Mouse (Mus musculus): ENCODE measurements around the gene Usb1. TPM values are rescaled to one million over a fixed set of nuclear protein-coding genes. Genes with fewer than 3 reads are reported as not detected.

Gene Usb1
- polyA plus RNA-seq, 1 experiment from 2014 or later: 46.3 TPM

- ATAC-seq (ENCODE audit: insufficient number of reproducible peaks, low FRiP score, low TSS enrichment, low read depth): no peak
- H3K27me3 ChIP-seq: no peaks in the 10 kb centered on the region
- H3K4me1 ChIP-seq: no peaks in the 10 kb centered on the region
- H3K9ac ChIP-seq: no peak overlapping the region
- no peaks in the 10 kb centered on the region for H3K9me3 ChIP-seq (replicated peaks)
- H3K36me3 ChIP-seq: peaks cover 77% of the 10 kb centered on the region
- no peak overlapping the region for H3K27ac ChIP-seq (replicated peaks)
- H3K4me3 ChIP-seq (replicated peaks): no peak overlapping the region
- 72% methylated on average over 5 of the region's 5 CpGs for WGBS
- H3K4me2 ChIP-seq (replicated peaks): no peak overlapping the region
Observed at GRCm38 (mm10) chr8:95341721-95342120, 9.6 kb downstream of the Usb1 start.

GRCm38 (mm10) chr8:95344668-95345067 is 12.6 kb downstream of the Usb1 start:
- WGBS: 66% methylated on average over 6 of the region's 6 CpGs
- Histone ChIP-seq H3K4me1 (peaks cover 17% of the 10 kb centered on the region), H3K27ac (replicated peaks) (no peak overlapping the region), H3K27me3 (no peaks in the 10 kb centered on the region), H3K9ac (no peak overlapping the region), H3K9me3 (replicated peaks) (no peaks in the 10 kb centered on the region), H3K4me3 (replicated peaks) (no peak overlapping the region), H3K4me2 (replicated peaks) (no peak overlapping the region), H3K36me3 (peaks cover 59% of the 10 kb centered on the region)
- ATAC-seq (ENCODE audit: insufficient number of reproducible peaks, low FRiP score, low TSS enrichment, low read depth): no peak

DNA sequence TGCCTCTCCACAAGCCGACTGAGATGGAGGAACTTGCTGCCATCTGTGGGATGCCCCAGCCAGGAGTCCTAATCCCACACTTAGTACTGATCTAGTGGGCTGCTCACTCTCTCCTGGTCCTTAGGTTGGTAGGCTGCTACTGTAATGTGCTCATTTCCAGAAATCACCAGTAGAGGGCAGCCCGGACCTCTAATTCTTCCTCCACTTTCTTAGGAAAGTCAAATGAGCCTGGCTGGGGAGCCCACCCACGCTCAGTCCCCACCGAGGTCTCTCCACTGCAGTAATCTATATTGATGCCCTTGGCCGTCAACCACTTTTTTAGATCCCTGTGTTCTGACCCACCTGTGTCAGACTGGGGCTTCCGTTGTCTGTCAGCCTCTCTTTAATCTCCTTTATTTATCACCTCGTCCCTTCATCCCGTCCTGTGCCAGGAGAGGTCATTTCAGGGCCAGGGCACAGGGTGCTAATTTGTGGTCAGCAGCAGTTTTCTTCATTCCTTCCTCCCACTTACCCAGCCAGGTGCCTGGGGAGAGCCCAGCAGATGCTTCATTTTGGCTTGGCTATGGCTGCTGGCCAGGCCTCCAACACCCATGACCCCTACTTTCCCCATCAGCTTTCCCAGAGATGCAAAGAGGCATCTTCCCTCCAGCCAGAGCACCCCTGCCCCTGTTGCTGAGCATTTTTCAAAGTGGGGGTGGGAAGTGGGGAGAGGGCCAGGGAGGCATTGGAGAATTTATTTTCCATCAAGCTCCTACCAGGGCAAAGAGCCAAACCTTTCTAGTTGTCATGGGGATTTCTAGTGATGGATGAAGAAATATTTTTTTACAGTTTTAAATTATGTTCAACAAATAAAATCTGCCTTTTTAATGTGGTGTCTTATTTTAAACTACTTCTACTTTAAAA is 14.8 kb downstream of the Usb1 start:
- 36% methylated on average over 8 of the region's 8 CpGs for WGBS
- Histone ChIP-seq H3K4me2 (replicated peaks) (no peak overlapping the region), H3K9ac (no peak overlapping the region), H3K27me3 (peaks cover 10% of the 10 kb centered on the region), H3K4me3 (replicated peaks) (no peak overlapping the region), H3K4me1 (peaks cover 28% of the 10 kb centered on the region), H3K27ac (replicated peaks) (0 out of 2 replicates have a peak overlapping the region, but pooled peaks have one; percentile 30), H3K9me3 (replicated peaks) (no peaks in the 10 kb centered on the region), H3K36me3 (peaks cover 39% of the 10 kb centered on the region)
- ATAC-seq (ENCODE audit: insufficient number of reproducible peaks, low FRiP score, low TSS enrichment, low read depth): 0 out of 2 replicates have a peak, but pooled peaks have one; percentile 12

- Histone ChIP-seq H3K4me3 (replicated peaks) (no peak overlapping the region), H3K9ac (no peak overlapping the region), H3K36me3 (peaks cover 31% of the 10 kb centered on the region), H3K27me3 (peaks cover 19% of the 10 kb centered on the region), H3K27ac (replicated peaks) (no peak overlapping the region), H3K4me2 (replicated peaks) (no peak overlapping the region), H3K4me1 (peaks cover 41% of the 10 kb centered on the region), H3K9me3 (replicated peaks) (no peaks in the 10 kb centered on the region)
- no peak for ATAC-seq (ENCODE audit: insufficient number of reproducible peaks, low FRiP score, low TSS enrichment, low read depth)
- WGBS: 72% methylated on average over 2 of the region's 2 CpGs
Observed at GRCm38 (mm10) chr8:95348356-95348755, 16.3 kb downstream of the Usb1 start.

DNA sequence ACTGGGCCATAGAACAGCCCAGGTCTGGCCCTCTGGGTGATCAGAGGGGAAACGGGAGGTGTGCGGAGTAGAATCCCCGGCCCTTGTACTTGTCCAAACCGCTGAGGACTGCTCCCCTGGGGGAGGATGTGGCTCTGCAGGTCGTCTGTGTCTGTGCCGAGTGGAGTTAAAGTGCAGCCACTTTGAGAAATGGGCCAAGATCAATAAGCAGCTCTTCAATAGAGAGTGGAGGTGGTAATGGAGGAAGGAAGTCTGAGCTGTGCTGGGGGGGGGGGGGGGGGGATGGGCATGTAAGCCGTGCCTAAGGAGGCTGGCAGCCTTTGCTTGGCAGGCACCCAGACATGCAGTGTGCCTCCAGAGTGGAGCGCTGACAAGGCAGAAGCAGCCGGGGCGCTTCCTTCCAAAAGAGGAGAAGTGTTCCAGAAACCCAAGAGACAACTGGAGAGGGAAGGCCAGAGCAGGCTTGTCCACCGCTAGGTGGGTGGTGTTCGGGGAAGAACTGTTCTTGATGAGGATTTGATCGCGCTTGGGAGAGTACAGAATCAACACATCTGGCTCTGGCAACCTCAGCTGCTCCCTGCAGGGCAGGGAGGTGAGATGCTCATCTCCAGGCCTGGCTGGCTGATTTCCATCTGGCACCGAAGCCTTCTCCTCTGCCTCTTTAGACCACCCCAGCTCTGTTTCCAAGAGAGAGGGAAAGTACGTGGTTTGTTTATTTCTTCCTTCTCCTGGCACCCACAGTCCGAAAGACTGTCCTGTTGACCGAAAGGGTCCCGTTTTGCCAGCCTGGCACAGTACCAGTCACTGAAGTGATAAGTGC is 16.9 kb downstream of the Usb1 start:
- Histone ChIP-seq H3K4me1 (peaks cover 46% of the 10 kb centered on the region), H3K27me3 (peaks cover 25% of the 10 kb centered on the region), H3K36me3 (peaks cover 25% of the 10 kb centered on the region), H3K9me3 (replicated peaks) (no peaks in the 10 kb centered on the region), H3K4me2 (replicated peaks) (peak overlapping the region; percentile 10; the same call in 1 of the 2 replicates), H3K27ac (replicated peaks) (0 out of 2 replicates have a peak overlapping the region, but pooled peaks have one; percentile 14), H3K9ac (no peak overlapping the region), H3K4me3 (replicated peaks) (no peak overlapping the region)
- WGBS: 36% methylated on average over 19 of the region's 19 CpGs
- no peak for ATAC-seq (ENCODE audit: insufficient number of reproducible peaks, low FRiP score, low TSS enrichment, low read depth)

- WGBS: 3% methylated on average over 15 of the region's 15 CpGs
- no peak for ATAC-seq (ENCODE audit: insufficient number of reproducible peaks, low FRiP score, low TSS enrichment, low read depth)
Observed at GRCm38 (mm10) chr8:95351461-95351860, 19.4 kb downstream of the Usb1 start.

GRCm38 (mm10) chr8:95352151-95352870 is 20.2 kb downstream of the Usb1 start, which contains the start of gene Mmp15:
Gene Mmp15 (plus strand): TSS chr8:95352268.
- peak within 1 kb of the TSS; percentile 55 for H3K27ac ChIP-seq (replicated peaks)

More at GRCm38 (mm10) chr8:95351461-95351860, 19.4 kb downstream of the Usb1 start:
- H3K4me2 ChIP-seq (replicated peaks): peak overlapping the region; percentile 99
- peaks cover 46% of the 10 kb centered on the region for H3K4me1 ChIP-seq
- H3K9me3 ChIP-seq (replicated peaks): no peaks in the 10 kb centered on the region
- H3K9ac ChIP-seq: no peak overlapping the region
- H3K36me3 ChIP-seq: 0 out of 2 replicates have a peak, but pooled peaks cover 4% of the 10 kb centered on the region
- no peak overlapping the region for H3K27ac ChIP-seq (replicated peaks)
- peaks cover 28% of the 10 kb centered on the region for H3K27me3 ChIP-seq
- H3K4me3 ChIP-seq (replicated peaks): peak overlapping the region; percentile 72

DNA sequence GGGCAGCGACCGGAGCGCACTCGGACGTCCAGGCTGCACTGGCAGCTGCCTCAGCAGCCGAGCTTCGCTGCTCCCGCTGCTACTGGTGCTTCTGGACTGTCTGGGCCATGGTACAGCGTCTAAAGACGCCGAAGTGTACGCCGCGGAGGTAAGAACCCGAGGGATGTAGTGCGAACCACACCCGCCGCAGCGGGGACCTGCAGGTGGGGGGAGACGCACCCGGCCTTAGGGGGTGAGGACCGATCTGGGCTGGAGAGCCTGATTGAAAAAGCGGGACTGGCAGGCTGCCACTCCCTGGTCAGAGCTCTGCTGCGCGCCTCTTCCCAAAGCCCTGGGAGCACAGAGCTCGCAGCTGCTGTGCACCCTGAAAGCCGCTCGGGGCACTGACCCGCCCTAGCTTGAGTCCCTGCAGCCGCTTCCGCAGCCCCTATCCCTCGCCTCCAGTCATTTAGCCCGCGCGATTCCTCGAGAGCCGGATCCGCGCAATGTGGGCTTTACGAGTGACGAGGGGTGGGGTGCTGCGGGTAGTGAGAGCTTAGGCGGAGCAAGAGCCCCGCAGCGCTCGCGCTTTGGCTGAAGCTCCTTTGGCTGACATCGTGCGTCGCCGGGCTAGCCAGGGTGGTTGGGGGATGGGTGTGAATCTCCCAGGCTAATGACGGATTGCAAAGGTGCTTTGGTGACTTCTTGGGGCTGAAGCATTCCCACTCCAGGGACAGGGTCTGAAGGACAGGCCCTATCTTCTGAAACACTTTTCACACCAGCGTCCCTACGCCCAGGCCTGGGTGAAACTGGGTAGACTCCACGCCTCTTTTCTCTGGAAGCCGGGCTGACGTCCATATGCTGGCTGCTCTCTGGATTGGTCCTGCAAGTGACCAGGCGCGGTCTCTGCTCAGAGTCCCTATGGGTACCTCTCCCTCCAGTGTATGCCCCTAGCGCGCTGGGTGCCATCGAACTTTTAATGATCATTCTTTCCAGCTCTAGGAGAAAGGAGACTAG is 21.1 kb downstream of the Usb1 start:
- peak; percentile 32; the same call in 1 of the 2 replicates for ATAC-seq (ENCODE audit: insufficient number of reproducible peaks, low FRiP score, low TSS enrichment, low read depth)
- Histone ChIP-seq H3K36me3 (no peaks in the 10 kb centered on the region), H3K27me3 (peaks cover 28% of the 10 kb centered on the region), H3K9ac (peak overlapping the region; percentile 59), H3K9me3 (replicated peaks) (no peaks in the 10 kb centered on the region), H3K4me1 (peaks cover 42% of the 10 kb centered on the region), H3K4me2 (replicated peaks) (peak overlapping the region; percentile 99), H3K27ac (replicated peaks) (peak overlapping the region; percentile 55), H3K4me3 (replicated peaks) (peak overlapping the region; percentile 72)
- WGBS: 4% methylated on average over 62 of the region's 62 CpGs

More at GRCm38 (mm10) chr8:95352151-95352870, 20.2 kb downstream of the Usb1 start, which contains the start of gene Mmp15:
- ATAC-seq (ENCODE audit: insufficient number of reproducible peaks, low FRiP score, low TSS enrichment, low read depth): peak; percentile 36; the same call in 1 of the 2 replicates
- Histone ChIP-seq H3K9ac (peak within 1 kb of the TSS; percentile 59), H3K4me2 (replicated peaks) (peak within 1 kb of the TSS; percentile 99), H3K4me1 (peaks cover 41% of the 10 kb centered on the region), H3K27me3 (peaks cover 28% of the 10 kb centered on the region), H3K9me3 (replicated peaks) (no peaks in the 10 kb centered on the region), H3K4me3 (replicated peaks) (peak within 1 kb of the TSS; percentile 72), H3K36me3 (no peaks in the 10 kb centered on the region)
- WGBS: under 1% methylated on average over 80 of the region's 80 CpGs

GRCm38 (mm10) chr8:95354606-95355005 is 22.5 kb downstream of the Usb1 start:
- Histone ChIP-seq H3K9me3 (replicated peaks) (no peaks in the 10 kb centered on the region), H3K9ac (no peak overlapping the region), H3K4me1 (peaks cover 42% of the 10 kb centered on the region), H3K4me2 (replicated peaks) (no peak overlapping the region), H3K4me3 (replicated peaks) (no peak overlapping the region), H3K36me3 (no peaks in the 10 kb centered on the region), H3K27me3 (peaks cover 28% of the 10 kb centered on the region), H3K27ac (replicated peaks) (no peak overlapping the region)
- 82% methylated on average over 2 of the region's 2 CpGs for WGBS
- no peak for ATAC-seq (ENCODE audit: insufficient number of reproducible peaks, low FRiP score, low TSS enrichment, low read depth)

Data from embryonic facial prominence, embryonic 15.5 days (tissue).